Mouse (Mus musculus): Measurements from ENCODE around the gene Entpd1.
"Not testable (repeated sequence)": the region's sequence is repeated elsewhere in the genome, so short reads cannot be mapped to it uniquely, and the experiment has no call there.

Entpd1 gene

DNA sequence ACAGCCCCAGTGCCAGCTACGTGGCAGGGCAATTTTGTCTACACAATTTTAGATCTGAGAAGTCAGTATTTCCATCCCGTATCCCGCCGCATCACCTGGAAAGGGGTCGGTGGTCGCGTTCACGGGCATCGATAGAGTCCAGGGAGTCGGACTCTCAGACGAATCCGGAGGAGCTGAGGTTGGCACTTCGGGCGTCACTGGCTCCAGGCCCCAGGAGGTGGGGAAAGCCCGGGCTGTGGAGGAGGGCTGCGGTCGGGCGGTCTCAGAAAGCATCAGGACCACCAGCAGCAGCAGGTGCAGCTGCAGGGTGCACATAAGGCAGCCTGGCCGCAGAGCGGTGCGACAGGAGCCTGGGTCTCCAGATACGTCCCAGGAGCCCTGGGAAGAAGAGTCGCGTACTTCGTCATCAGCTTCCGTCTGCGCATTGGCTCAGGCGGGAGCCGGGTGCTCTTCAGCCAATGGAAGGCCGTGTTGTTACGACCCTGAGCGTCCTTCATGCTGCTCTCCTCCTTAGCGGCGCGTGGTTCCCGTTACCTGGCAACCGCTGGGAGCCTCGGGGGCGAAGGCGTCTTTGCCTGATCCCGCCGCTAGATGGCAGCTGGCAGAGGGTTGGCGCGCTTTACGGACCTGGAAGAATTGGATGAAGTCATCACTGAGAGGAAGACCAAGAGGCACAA is at the start of gene Entpd1, which contains the start of gene Tctn3:
TSS of gene Entpd1 (plus strand) at position 537 of the 677 bp plus-strand sequence.
TSS of gene Tctn3 (minus strand) at position 404 of the 677 bp plus-strand sequence.
- peak; percentile 91 to 94 for DNase-seq (ENCODE audit: low spot score in 2 of 2)

DNA sequence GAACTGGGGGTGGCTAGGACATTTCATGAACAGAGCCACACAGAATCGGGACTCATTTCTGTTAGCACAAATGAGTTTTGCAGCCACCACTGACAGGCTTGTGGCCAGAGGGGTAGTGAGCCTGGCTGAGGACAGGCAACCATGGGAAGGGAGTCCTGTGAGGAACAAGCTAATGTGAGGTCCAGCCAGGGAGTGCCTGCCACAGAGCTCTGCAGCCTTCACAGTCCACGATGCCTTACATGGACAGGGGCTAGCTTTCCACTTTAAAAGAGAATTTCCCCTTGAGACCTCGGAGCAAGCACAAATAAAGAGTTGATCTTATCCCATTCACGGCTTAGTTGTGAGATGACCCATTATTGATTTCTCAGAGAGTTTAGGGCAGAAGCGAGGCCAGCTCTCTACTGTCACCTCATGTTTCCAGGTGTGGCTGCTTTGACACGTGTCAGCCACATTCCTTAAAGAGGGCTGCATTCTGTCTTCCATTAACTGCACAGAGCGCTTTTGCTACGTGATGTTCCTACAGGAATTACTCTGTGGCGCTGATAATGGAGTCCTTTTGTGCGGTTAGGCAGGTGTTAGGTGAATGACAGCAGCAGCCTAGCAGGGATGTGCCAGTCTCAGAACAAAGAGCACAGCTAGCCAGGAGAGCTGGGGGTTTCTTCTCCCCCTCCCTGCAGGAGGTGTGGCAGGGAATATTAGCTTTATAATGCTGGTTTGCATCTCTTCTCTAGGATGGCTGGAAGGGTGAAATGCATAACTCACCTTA is 48.1 kb upstream of the Entpd1 start:
- no peak for DNase-seq (ENCODE audit: low spot score in 2 of 2)

DNA sequence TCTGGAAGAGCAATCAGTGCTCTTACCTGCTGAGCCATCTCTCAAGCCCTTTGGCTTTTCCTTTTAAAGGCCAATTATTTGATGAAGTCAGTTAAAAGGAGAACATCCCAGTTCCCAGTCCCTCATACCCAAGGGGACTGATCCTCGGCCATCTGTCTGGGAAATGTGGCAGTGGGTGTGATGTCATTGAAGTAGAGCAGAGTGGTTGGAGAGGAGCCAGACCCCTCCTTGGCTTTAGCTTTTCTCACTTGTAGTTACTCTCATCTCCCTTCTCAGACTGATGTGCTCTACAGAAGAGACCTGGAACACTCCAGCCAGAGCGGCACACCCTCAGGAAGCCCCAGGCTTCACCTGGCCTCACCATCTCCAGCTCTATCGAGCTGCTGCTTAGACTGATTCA is 44.5 kb upstream of the Entpd1 start:
- no peak for DNase-seq (ENCODE audit: low spot score in 2 of 2)

DNA sequence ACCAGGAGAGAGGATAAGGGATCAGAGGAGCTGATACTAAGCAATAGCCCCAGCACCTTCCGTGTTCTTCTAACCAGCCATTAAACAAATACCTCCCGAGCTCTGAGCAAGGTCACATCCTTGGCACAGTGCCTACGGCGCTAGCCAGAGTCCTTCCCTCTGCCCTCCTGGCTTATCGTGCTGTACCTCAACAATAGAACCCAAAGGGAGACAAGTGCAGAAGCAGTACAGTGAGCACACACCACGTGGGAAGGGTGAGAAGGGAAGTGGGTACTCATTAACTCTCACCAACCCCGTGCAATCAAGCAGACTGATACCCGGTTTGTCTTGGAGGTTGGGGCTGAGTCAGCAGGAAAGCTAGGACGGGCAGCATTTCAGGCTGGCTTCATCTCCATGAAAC is 41.4 kb upstream of the Entpd1 start:
- DNase-seq (ENCODE audit: low spot score in 2 of 2) = no peak

DNA sequence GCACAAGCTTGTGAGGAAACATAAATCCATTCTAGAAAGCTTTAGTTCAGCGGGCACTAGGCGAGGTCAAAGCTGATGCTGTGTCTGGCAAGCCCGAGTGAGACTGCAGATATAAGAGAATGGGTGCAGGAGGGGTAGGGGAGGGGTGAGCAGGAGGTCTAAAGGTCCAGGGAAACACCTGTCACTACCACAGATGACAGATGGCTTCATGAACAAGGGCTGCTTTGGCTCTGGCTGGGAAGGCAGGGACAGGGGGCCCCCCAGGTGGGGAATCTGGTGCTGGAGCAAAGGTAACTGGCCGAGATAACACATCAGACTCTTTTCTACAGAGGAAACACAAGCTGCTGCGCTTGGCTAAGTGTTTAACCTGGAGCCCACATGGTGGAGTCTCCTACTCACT is 36.7 kb upstream of the Entpd1 start:
- no peak for DNase-seq (ENCODE audit: low spot score in 2 of 2)

DNA sequence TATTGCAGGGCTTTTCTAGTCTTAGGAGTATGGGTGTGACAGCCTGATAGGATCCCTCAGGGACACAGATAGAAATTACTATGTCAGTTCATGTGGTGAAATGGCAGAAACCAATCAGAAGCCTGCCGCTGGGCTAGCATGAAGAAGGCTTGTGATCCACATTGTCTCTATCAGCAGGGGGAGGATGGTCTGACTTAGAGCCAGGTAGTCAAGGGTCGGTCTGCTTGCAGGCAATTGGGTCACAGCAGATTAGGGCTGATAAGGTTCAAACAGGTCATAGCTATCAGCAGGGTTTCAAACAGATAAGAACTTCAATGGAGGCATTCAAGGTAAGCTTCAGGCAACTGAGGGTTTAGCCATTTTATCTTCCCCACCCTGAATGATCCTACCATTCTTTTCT is 31.3 kb upstream of the Entpd1 start:
- no peak for DNase-seq (ENCODE audit: low spot score in 2 of 2)

DNA sequence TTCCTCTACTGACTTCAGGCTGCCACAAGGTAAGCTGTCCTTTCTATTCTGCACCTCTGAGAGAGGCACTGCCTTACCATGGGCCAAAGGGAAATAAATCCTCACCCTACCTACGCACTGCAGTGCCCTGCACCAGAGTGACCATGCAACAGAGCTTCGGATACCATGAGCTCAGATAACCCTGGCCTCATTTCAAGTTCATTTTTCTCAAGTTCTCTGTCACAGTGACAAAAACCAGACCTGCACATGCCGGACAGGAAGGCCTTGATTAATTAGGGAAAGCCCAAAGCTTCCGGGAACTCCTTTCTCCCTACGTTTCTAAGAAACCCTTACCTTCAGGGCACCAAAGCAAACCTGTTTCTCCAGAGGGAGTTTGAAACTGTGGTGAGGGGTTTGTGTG is 30.5 kb upstream of the Entpd1 start:
- no peak for DNase-seq (ENCODE audit: low spot score in 2 of 2)

DNA sequence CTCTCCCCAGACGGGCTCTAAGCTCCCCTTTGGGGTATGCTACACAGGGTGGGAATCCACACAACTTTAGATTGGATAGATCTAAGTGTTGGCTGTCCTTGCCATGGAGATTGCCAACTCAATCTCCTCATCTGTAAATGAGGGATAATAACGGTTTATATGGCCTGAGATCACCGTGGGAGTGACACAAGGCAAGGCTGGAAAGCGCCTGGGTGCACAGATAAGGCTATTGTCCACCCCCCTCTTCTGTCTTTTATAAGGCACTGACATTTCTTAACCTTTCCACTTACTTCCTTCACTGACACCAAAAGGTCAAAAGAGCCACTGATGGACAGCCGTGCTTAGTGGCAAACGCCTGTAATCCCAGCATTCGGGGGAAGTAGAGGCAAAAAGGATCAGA is 25.3 kb upstream of the Entpd1 start:
- DNase-seq (ENCODE audit: low spot score in 2 of 2) = no peak

DNA sequence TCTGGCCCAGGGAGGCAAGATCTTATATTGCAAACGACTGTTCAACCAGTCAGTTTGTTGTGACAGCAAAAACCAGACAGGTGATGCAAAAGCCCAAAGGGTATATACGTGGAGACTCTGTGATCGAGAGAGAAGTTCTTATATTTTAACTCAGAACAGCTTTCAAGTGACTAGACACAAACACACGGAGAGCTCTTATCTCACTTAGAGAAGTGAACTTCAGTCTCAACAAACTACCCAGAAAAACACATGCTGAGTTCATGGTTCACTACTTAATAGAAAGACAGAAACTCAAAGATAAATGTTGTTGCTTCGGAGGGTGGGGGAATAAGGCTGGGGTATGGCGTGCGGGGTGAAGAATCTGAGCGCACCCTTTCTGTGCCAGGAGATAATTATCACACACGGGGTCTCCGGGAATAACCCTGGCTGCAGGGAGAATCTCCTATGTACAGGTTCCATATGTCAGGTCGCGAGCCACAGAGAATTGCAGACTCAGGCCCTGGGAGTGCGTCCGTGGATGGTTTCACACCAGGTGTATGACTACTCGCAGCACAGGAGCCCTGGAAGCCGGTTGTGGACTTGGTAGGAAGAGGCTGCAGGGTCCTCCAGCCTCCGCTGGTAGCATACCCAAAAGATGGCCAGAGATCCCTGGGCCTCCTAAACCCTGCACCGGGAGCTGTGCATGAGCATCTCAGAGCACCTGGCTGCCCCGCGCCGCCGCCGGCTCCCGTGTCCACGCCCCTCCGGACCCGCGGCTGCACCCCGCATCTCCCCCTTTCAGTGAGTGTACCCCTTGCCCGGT is 24.5 kb upstream of the Entpd1 start:
- DNase-seq (ENCODE audit: low spot score in 2 of 2) = no peak

DNA sequence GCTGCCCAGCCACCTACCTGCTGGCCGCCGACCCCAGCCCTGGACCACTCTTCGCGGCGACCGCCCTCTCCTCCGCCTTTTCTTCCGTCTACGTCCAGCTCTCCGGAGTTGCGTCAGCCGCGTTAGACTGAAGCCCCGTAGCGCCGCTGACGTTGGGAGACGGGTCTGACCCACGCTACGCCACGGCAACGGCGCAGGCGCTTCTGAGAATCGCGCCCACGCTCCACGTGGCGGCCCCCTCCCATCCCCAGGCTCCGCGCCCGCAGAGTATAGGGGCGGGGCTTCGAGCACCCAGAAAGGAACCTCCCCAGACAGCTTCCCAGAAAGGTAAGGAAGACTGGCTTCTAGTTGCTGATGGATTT is 23.9 kb upstream of the Entpd1 start, which contains the start of gene Aldh18a1:
TSS of gene Aldh18a1 (minus strand) at position 171 of the 362 bp plus-strand sequence.
- DNase-seq (ENCODE audit: low spot score in 2 of 2) = peak; percentile 93 to 95

DNA sequence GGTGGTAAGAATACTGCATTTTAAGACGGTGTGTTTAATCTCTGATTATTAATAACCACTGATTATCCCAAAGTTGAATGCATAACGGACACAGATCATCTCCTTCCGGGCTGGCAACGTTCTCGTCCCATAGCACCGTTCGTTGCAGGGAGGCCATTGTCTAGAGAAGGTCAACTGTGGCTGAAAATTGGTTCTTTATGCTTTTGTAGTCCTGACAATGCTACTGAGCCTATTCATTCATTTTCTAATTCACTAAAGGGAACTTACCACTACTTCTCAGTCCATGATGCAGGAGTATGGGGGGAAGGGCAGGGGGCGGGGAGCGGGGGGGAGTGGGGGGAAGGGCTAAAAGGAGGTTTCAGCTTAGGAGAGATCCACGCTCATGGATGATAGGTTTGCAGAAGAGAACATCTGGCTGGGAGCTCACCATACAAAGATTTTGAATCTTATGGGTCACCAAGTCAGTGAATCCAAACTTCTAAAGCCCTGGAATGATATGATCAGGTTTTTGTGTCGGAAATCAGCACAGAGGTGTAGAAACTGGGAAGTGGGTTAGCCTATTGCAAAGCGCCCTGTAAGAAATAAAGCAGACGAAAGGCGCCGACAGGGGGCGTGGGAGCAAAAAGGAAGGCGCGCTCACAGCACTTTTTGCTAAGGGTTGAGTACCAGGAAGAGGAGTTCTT is 23.2 kb upstream of the Entpd1 start:
- DNase-seq (ENCODE audit: low spot score in 2 of 2) = peak; percentile 87 to 92

DNA sequence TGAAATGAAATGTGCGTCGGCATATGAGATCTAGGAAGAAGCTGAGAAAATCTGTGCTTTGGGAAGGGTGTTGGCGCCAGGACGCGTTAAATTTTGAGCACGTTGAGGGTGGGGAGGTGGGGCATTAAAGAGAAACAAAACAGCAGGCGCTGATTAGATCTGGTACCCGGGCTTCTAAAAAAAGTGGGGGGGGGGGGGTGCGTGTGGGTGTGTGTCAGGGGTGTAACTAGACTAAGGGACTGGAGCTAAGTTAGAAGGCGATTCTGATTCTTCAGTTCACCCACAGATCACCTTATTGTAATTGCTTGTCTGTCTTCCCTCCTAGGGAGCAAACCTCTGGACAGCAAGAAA is 22.7 kb upstream of the Entpd1 start:
- DNase-seq (ENCODE audit: low spot score in 2 of 2) = no peak

DNA sequence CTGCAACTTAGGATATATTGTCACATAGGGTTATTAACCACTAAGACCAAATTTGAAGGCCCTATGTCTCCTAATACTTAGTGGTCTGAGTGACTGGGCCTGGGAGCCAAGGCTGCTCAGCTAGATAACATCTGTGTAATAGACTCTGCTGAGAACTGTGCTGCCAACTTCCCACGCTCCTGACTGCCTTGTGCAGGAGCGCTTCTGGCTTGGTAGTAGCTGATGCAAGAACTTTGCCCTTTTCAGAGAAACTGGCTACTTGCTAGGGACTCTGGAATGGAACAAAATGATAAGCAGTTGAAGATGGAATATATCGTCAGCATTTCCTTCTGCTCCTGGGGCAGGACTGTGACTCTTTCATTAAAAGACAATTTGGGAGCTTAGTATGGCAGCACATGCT is 16.9 kb upstream of the Entpd1 start:
- DNase-seq (ENCODE audit: low spot score in 2 of 2) = no peak

DNA sequence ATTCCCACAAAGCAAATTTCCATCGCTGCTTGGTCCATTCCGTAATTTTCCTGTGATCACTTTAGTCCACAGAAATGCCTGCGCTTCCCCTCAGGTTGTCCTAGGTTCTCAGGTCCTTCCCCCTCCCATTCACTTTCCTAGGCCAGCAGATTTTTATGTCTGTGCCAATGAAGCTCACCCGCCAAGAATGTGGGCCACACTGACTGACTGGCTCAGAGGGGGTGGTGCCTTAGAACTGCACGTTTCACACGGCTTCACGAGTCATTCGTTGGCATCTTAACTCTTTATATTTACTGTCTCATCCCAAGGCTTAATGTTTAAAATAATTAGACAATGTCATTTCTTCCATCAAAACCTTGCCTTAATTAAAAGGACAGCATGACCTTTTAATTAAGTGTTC is 16.3 kb upstream of the Entpd1 start:
- DNase-seq (ENCODE audit: low spot score in 2 of 2) = no peak

DNA sequence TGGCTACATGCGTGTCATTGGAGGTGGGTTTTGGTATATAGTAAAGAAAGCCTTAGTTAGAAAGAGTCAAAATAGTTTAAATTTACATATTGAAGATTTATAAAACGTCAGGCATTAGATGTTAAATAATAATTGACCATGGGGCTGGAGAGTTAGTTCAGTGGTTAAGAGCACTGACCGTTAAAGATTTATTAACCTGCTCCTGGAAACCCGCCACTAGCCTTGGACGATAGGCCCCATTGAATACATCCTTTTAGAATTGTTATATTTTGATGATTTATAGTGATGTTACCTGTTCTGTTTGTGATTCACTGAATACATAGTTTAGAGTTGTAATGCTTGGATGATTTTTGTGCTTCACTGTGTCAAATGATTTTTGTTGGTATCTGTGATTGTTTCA is 11.3 kb upstream of the Entpd1 start:
- not testable (repeated sequence) for DNase-seq (ENCODE audit: low spot score in 2 of 2)

DNA sequence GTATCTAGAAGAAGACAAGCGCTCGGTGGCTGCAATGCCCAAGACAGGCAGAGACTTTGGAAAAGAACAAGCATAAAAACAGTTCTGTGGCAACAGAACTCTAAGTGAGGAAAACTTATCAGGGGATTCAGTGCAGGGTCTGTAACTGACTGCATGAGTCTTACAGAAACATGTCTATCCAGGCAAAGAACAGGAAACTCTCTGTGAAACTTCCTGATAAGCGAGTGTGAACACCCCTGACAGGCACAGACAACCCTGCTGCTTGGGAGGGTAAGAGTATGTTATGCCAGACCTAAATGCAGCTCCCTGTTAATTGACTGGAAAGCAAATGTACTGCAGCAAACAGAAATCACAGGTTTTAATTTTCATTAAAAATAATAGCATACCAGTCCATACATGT is 10.3 kb upstream of the Entpd1 start:
- no peak for DNase-seq (ENCODE audit: low spot score in 2 of 2)

DNA sequence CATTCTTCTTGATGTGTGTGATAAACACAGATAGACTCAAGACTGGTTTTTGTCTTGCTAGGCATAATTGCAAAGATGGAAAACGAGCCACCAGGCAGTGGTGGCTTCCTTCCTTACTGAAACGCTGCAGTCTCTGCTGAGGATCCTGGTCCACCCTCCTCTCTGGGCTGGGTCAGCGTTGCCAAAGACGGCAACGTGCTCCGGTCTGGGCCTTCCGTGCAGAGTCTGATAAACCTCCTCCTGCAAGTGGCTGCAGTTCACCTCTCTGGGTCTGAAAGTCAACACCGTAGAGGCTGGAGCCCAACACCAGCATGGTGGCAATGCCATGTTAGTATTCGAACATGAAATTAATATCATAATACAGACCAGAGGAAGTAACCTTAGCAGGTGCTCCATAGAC is 7.0 kb upstream of the Entpd1 start:
- no peak for DNase-seq (ENCODE audit: low spot score in 2 of 2)

DNA sequence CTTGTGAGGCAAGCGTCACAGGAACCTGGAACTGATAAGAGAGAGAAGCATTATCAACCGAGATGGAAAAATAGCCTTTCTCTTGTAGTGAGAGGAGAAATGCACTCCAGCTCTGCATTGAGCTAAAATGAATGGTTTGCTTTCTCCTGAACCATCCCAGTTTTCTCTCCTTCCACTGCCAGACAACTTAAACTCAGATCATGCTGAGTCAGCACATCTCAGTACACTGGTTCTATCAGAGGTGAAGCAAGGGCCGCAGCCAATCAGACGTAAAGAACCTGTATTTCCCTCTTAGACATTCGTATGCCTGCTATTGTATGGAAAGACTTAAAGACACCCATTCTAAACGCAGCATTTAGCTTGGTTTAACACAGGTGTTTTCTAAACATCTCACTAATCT is 4.5 kb upstream of the Entpd1 start:
- DNase-seq (ENCODE audit: low spot score in 2 of 2) = no peak

DNA sequence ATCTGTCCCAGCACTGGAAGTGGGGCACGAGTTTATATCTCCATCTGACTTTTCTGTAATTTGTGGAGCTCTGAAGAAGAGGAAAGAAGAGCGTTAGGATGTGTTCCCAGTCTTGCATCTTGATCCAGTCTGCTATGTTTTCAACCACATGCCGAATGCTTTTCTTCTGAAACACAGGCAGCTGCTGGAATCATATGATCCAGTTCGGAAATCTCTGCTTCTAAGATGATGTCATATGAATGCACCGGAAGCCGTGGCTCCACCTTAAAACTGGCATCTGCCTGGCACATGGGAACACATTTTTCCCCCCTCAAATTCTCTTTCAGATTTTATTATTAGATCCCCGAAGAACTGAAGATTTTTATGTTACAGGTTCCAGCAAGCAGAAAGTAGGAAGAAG is 2.6 kb downstream of the Entpd1 start:
- DNase-seq (ENCODE audit: low spot score in 2 of 2) = no peak

DNA sequence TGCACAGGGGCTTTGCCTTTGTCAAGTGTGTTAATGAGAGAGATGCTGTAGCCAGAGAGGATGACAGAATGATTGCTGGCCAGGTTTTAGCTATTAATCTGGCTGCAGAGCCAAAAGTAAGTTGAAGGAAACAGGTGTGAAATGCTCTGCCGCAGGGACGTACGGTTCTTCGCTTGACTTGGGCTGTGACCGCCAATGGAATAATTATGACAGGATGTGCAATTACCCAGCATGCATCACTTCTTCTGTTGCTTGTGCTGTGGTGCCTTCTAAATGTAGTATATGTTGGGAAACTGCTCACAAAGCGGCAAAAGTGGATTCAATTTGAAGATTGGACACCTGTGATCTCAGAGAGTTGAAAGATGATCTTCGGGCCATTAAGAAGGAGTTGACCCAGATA is 3.9 kb downstream of the Entpd1 start:
- DNase-seq (ENCODE audit: low spot score in 2 of 2) = peak in 1 of 2 experiments; percentile 21

DNA sequence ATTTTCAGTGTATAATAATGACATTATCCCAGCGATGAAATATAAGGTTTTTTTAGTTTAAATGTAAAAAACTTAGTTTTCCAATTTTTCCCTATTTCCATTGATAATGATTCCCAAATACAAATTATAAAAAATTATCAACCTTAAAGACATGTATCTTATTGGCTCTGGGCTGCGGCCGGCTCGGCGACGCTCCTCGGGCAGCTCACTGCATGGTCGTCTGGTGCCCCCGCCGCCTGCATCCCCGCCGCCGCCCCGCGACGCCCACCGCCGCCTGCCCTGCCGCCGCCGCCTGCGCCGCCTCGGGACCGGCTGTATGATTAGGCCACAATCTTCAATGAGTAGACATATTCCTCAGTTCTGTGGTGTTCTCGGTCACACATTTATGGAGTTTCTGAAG is 9.4 kb downstream of the Entpd1 start:
- not testable (repeated sequence) for DNase-seq (ENCODE audit: low spot score in 2 of 2)

DNA sequence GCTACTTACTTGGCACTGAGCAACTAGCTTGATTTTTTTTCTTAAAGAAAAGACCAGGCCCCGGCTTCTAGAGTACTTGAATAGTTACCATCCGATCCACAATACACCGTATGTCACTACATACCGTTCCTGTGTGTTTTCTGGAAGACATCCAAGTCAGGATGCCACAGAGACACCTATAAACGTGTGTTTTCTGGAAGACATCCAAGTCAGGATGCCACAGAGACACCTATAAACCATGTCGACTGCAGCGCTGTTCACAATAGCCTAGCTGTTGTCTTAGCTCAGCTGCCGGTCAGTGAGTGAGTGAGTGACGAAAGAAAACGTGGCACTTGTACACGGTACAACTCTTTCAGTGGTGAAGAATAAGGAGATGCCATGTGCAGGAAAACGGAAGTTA is 13.8 kb downstream of the Entpd1 start:
- DNase-seq (ENCODE audit: low spot score in 2 of 2) = no peak

Measured in natural killer cell, adult 2 months (primary cell).